Mouse (Mus musculus) bone marrow, adult 2 months (tissue): ENCODE data around the gene Nsd1. TPM values are rescaled to one million over a fixed set of nuclear protein-coding genes. Genes with fewer than 3 reads are reported as not detected.
"Not testable (repeated sequence)": the region's sequence is repeated elsewhere in the genome, so short reads cannot be mapped to it uniquely, and the experiment has no call there.

ENCODE experiments used
- H3K27ac ChIP-seq: fragments of 200-500 bp; 2 replicates; pipeline ENCODE4 v1.5.1; 2012; ENCODE audit warnings: low read depth, mild to moderate bottlenecking, control low read depth, inconsistent platforms, low read length; ENCODE audit not compliant: control insufficient read depth, poor library complexity, insufficient read depth
- H3K4me1 ChIP-seq: fragments of 200-500 bp; 2 replicates; pipeline ENCODE4 v1.6.1; 2011; ENCODE audit warnings: low read length; ENCODE audit not compliant: control insufficient read depth, insufficient read depth
- H3K4me3 ChIP-seq: fragments of 200-500 bp; replicated peaks from 2 replicates; pipeline ENCODE3; 2011; ENCODE audit warnings: mild to moderate bottlenecking, low read depth, low read length, control low read depth; ENCODE audit not compliant: control insufficient read depth
- CTCF ChIP-seq: fragments of 200-500 bp; IDR thresholded peaks from 2 replicates; pipeline ENCODE4 v1.5.1; 2011; ENCODE audit warnings: low read length, control low read depth; ENCODE audit not compliant: control insufficient read depth, insufficient read depth
- POLR2A ChIP-seq: fragments of 200-500 bp; IDR thresholded peaks from 2 replicates; pipeline ENCODE4 v1.6.1; 2011; ENCODE audit warnings: low read depth, mild to moderate bottlenecking, control low read depth, low read length, borderline replicate concordance; ENCODE audit not compliant: control insufficient read depth
- WGBS: fragments of 180-500 bp; shearing (Covaris S2); methylation state at CpG from one replicate; pipeline ENCODE4 v1.1.7; 2018; 5-methylcytosine and 5-hydroxymethylcytosine counted together
- polyA plus RNA-seq: library from polyadenylated mRNA; stranded (reverse); fragments of >200 nt; gene quantifications from 2 replicates; pipeline ENCODE4 v1.2.4, GENCODE M21; 2011; ENCODE audit warnings: low replicate concordance; ENCODE audit not compliant: missing spikeins, insufficient read depth, insufficient read length

The Nsd1 gene
- polyA plus RNA-seq, 1 experiment: 45.9 TPM

- peak; percentile 69 for TF ChIP-seq CTCF
- no peak for TF ChIP-seq POLR2A
- WGBS: 5% methylated on average over 23 of the region's 23 CpGs
- no peaks in the 10 kb centered on the region; the same call in 1 of the 2 replicates for H3K4me1 ChIP-seq
- H3K27ac ChIP-seq: peak overlapping the region; percentile 43
- H3K4me3 ChIP-seq: peak overlapping the region; percentile 66
Measured at GRCm38 (mm10) chr13:55182173-55182894, 27.2 kb upstream of the Nsd1 start.

GRCm38 (mm10) chr13:55183382-55183781, 26.2 kb upstream of the Nsd1 start:
- WGBS: 72% methylated on average over 6 of the region's 6 CpGs
- no peak overlapping the region for H3K4me3 ChIP-seq
- no peaks in the 10 kb centered on the region; the same call in 1 of the 2 replicates for H3K4me1 ChIP-seq
- TF ChIP-seq CTCF (no peak), POLR2A (no peak)
- no peak overlapping the region for H3K27ac ChIP-seq

GRCm38 (mm10) chr13:55187062-55187461, 22.5 kb upstream of the Nsd1 start:
- H3K4me3 ChIP-seq, H3K4me1 ChIP-seq, H3K27ac ChIP-seq: not testable (repeated sequence)
- 43% methylated on average over 6 of the region's 9 CpGs for WGBS

GRCm38 (mm10) chr13:55189531-55190107, 20.0 kb upstream of the Nsd1 start:
- TF ChIP-seq CTCF (no peak), POLR2A (no peak)
- H3K27ac ChIP-seq: peak overlapping the region; percentile 28; the same call in 1 of the 2 replicates
- peak overlapping the region; percentile 82 for H3K4me3 ChIP-seq
- H3K4me1 ChIP-seq: no peaks in the 10 kb centered on the region
- 5% methylated on average over 12 of the region's 12 CpGs for WGBS

GRCm38 (mm10) chr13:55190121-55190868, 19.3 kb upstream of the Nsd1 start:
- Histone ChIP-seq H3K27ac (peak overlapping the region; percentile 28; the same call in 1 of the 2 replicates), H3K4me3 (peak overlapping the region; percentile 82), H3K4me1 (no peaks in the 10 kb centered on the region)
- TF ChIP-seq CTCF (peak; percentile 68), POLR2A (peak; percentile 62; the same call in 1 of the 2 replicates)
- 2% methylated on average over 34 of the region's 34 CpGs for WGBS

GRCm38 (mm10) chr13:55191535-55191934, 18.0 kb upstream of the Nsd1 start:
- Histone ChIP-seq H3K27ac (no peak overlapping the region), H3K4me1 (no peaks in the 10 kb centered on the region), H3K4me3 (no peak overlapping the region)
- 82% methylated on average over 5 of the region's 5 CpGs for WGBS
- TF ChIP-seq POLR2A (no peak), CTCF (no peak)

- WGBS: 88% methylated on average over 4 of the region's 4 CpGs
- not testable (repeated sequence) for H3K4me1 ChIP-seq
Measured at GRCm38 (mm10) chr13:55202758-55203157, 6.8 kb upstream of the Nsd1 start.

GRCm38 (mm10) chr13:55203740-55204139, 5.8 kb upstream of the Nsd1 start:
- Histone ChIP-seq H3K4me3 (no peak overlapping the region), H3K27ac (no peak overlapping the region), H3K4me1 (no peaks in the 10 kb centered on the region; the same call in 1 of the 2 replicates)
- 88% methylated on average over 9 of the region's 9 CpGs for WGBS
- no peak for TF ChIP-seq CTCF
- no peak for TF ChIP-seq POLR2A

More at GRCm38 (mm10) chr13:55202758-55203157, 6.8 kb upstream of the Nsd1 start:
- H3K27ac ChIP-seq, H3K4me3 ChIP-seq: not testable (repeated sequence)
